Mouse (Mus musculus) midbrain, embryonic 14.5 days (tissue): Measurements from ENCODE around the gene Fcer1g. TPM values are rescaled to one million over a fixed set of nuclear protein-coding genes. Genes with fewer than 3 reads are reported as not detected.

Experiments
- ATAC-seq: fragments of 200-750 bp; cut with Nextera tagmentation; 2 replicates; pipeline ENCODE4 v1.8.0; 2017; ENCODE audit warnings: moderate number of reproducible peaks, moderate library complexity; ENCODE audit not compliant: low FRiP score, low TSS enrichment
- DNase-seq: peaks from one replicate; pipeline ENCODE4 v3.0.0-alpha.2; 2015
- H3K27ac ChIP-seq: fragments of 300-500 bp; sonication (generic); replicated peaks from 2 replicates; pipeline ENCODE4 v1.5.1; 2014; ENCODE audit warnings: mild to moderate bottlenecking, low read depth, low read length, moderate library complexity
- H3K27me3 ChIP-seq: fragments of 300-500 bp; sonication (generic); 2 replicates; pipeline ENCODE4 v1.6.1; 2014; ENCODE audit warnings: low read length, control low read depth, mixed read lengths; ENCODE audit not compliant: control insufficient read depth, insufficient read depth
- H3K36me3 ChIP-seq: fragments of 300-500 bp; sonication (generic); 2 replicates; pipeline ENCODE4 v1.6.1; 2014; ENCODE audit warnings: low read length, control low read depth; ENCODE audit not compliant: control insufficient read depth, insufficient read depth
- H3K4me1 ChIP-seq: fragments of 300-500 bp; sonication (generic); 2 replicates; pipeline ENCODE4 v1.6.1; 2014; ENCODE audit warnings: mild to moderate bottlenecking, antibody characterized with exemption, low read length, control low read depth; ENCODE audit not compliant: control insufficient read depth, insufficient read depth
- H3K4me2 ChIP-seq: fragments of 300-500 bp; sonication (generic); 2 replicates; pipeline ENCODE4 v1.6.1; 2014; ENCODE audit warnings: mild to moderate bottlenecking, low read length, moderate library complexity
- H3K4me3 ChIP-seq: fragments of 300-500 bp; sonication (generic); replicated peaks from 2 replicates; pipeline ENCODE4 v1.5.1; 2014; ENCODE audit warnings: low read depth, low read length
- H3K9ac ChIP-seq: fragments of 300-500 bp; sonication (generic); replicated peaks from 2 replicates; pipeline ENCODE4 v1.6.1; 2014; ENCODE audit warnings: mild to moderate bottlenecking, low read length, moderate library complexity
- H3K9me3 ChIP-seq: fragments of 300-500 bp; sonication (generic); 2 replicates; pipeline ENCODE4 v1.6.1; 2016; ENCODE audit warnings: low read length, control low read depth, mixed read lengths; ENCODE audit not compliant: control insufficient read depth
- WGBS: fragments of 180-500 bp; shearing (Covaris S2); extraction: QIAGEN DNeasy Blood & Tissue Kit; methylation state at CpG from one replicate; pipeline ENCODE4 v1.1.7; 2014; 5-methylcytosine and 5-hydroxymethylcytosine counted together
- polyA plus RNA-seq: library from polyadenylated mRNA; unstranded; fragments of >200 nt; fragmentation: Nextera tagmentation; extraction: Ambion mirVana; gene quantifications from 2 replicates; pipeline ENCODE4 v1.2.1, GENCODE M21; 2014

The Fcer1g gene
- polyA plus RNA-seq, 1 experiment from 2014 or later, result 28.4 TPM

- DNase-seq (peak; percentile 3), ATAC-seq (no peak)
- H3K36me3 ChIP-seq, result no peaks in the 10 kb centered on the region
- peak overlapping the region; percentile 97; the same call in 1 of the 2 replicates for H3K4me2 ChIP-seq
- H3K9me3 ChIP-seq, result no peaks in the 10 kb centered on the region
- peaks cover 46% of the 10 kb centered on the region for H3K4me1 ChIP-seq
- no peak overlapping the region for H3K27ac ChIP-seq
- H3K9ac ChIP-seq, result no peak overlapping the region
- 37% methylated on average over 10 of the region's 10 CpGs for WGBS
- H3K27me3 ChIP-seq, result peaks cover 16% of the 10 kb centered on the region
- no peak overlapping the region for H3K4me3 ChIP-seq
Measured at GRCm38 (mm10) chr1:171192283-171192682, 41.9 kb downstream of the Fcer1g start.

GRCm38 (mm10) chr1:171190832-171191231 lies 43.3 kb downstream of the Fcer1g start:
- peaks cover 41% of the 10 kb centered on the region for H3K4me1 ChIP-seq
- ATAC-seq, result no peak

GRCm38 (mm10) chr1:171189476-171190114 lies 44.6 kb downstream of the Fcer1g start:
- Histone ChIP-seq H3K4me1 (peaks cover 33% of the 10 kb centered on the region), H3K4me2 (peak overlapping the region; percentile 5; the same call in 1 of the 2 replicates), H3K9ac (no peak overlapping the region), H3K27ac (peak overlapping the region; percentile 46; the same call in 1 of the 2 replicates), H3K36me3 (no peaks in the 10 kb centered on the region), H3K27me3 (no peaks in the 10 kb centered on the region; the same call in none of the 2 replicates), H3K9me3 (no peaks in the 10 kb centered on the region), H3K4me3 (no peak overlapping the region)
- DNase-seq (peak; percentile 25), ATAC-seq (no peak)
- 28% methylated on average over 14 of the region's 14 CpGs for WGBS

More at GRCm38 (mm10) chr1:171190832-171191231, 43.3 kb downstream of the Fcer1g start:
- H3K9ac ChIP-seq, result no peak overlapping the region
- no peaks in the 10 kb centered on the region for H3K9me3 ChIP-seq
- H3K4me2 ChIP-seq, result no peak overlapping the region
- no peak overlapping the region for H3K27ac ChIP-seq
- no peak overlapping the region for H3K4me3 ChIP-seq
- no peaks in the 10 kb centered on the region for H3K36me3 ChIP-seq
- peaks cover 7% of the 10 kb centered on the region for H3K27me3 ChIP-seq
- no peak for DNase-seq
- WGBS, result 94% methylated on average over 9 of the region's 9 CpGs

DNA sequence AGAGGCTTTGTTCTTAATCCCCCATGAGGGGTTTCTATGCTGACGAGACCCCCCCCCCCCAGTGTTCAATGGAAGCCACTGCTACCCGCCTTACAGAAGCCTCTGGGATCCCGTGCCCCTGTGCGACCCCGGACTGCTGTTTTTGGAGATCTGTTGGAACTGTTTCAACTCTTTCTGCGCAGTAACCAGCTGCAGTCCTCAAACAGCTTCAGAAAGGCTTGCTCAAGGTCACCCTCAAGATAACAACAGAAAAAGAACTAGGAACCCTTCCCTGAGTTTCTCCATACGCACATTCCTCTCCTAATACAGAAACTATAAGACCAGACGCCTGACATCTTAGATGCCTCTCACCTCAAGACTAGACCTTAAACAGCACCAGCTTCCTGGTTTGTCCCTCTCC lies 45.1 kb downstream of the Fcer1g start:
- Histone ChIP-seq H3K27me3 (no peaks in the 10 kb centered on the region; the same call in none of the 2 replicates), H3K27ac (0 out of 2 replicates have a peak overlapping the region, but pooled peaks have one; percentile 46), H3K4me1 (peaks cover 27% of the 10 kb centered on the region), H3K9me3 (no peaks in the 10 kb centered on the region), H3K4me2 (no peak overlapping the region), H3K36me3 (no peaks in the 10 kb centered on the region), H3K4me3 (no peak overlapping the region), H3K9ac (no peak overlapping the region)
- ATAC-seq, result no peak
- peak; percentile 37 for DNase-seq
- 5% methylated on average over 8 of the region's 8 CpGs for WGBS

DNA sequence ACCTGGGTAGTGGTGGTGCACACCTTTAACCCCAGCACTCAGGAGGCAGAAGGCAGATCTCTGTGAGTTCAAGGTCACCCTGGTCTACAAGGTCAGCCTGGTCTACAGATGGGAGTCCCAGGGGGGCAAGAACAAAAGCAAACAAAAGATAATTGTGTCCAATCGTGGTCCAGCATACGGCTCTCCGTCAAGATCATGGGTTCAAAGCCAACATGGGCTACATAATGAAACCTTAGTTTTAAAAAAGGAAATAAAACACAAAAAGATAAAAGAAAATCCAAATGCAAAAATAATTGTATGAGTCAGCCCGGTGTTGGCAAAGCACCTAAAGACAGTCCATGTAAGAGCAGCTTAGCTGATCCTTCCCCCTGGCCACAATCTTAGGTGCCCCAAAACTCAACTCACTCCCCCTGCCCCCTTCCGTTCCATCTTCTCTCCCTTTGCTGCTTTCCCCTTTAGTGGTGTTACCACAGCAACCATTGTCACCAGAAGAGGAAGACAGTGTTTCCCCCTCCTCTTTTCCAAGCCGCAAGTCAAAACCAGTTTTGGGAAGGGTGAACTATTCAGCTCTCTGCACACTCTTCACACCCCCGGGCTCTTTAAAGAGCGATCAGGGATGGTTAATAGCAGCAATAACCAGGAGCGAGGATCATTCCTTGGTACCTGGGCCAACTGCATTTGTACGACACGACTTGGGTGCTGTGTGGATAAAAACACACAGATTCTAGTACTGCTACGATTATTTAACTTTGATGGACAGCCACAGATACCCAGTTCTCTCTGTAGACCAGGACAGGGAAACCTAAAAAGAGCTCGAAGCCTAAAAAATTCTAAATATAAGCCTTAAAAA lies 46.1 kb downstream of the Fcer1g start:
- H3K36me3 ChIP-seq, result no peaks in the 10 kb centered on the region
- no peaks in the 10 kb centered on the region for H3K9me3 ChIP-seq
- no peak overlapping the region for H3K4me3 ChIP-seq
- no peaks in the 10 kb centered on the region; the same call in 1 of the 2 replicates for H3K27me3 ChIP-seq
- H3K9ac ChIP-seq, result no peak overlapping the region
- peaks cover 18% of the 10 kb centered on the region for H3K4me1 ChIP-seq
- ATAC-seq (no peak), DNase-seq (peak; percentile 38)
- 12% methylated on average over 13 of the region's 13 CpGs for WGBS
- no peak overlapping the region for H3K27ac ChIP-seq
- H3K4me2 ChIP-seq, result no peak overlapping the region

GRCm38 (mm10) chr1:171185655-171186054 lies 48.5 kb downstream of the Fcer1g start:
- ATAC-seq, result no peak
- Histone ChIP-seq H3K27me3 (no peaks in the 10 kb centered on the region), H3K4me1 (peaks cover 9% of the 10 kb centered on the region; the same call in 1 of the 2 replicates), H3K4me2 (no peak overlapping the region), H3K9me3 (no peaks in the 10 kb centered on the region), H3K4me3 (no peak overlapping the region), H3K27ac (no peak overlapping the region), H3K9ac (no peak overlapping the region), H3K36me3 (no peaks in the 10 kb centered on the region)
- 81% methylated on average over 8 of the region's 8 CpGs for WGBS
- DNase-seq, result no peak

DNA sequence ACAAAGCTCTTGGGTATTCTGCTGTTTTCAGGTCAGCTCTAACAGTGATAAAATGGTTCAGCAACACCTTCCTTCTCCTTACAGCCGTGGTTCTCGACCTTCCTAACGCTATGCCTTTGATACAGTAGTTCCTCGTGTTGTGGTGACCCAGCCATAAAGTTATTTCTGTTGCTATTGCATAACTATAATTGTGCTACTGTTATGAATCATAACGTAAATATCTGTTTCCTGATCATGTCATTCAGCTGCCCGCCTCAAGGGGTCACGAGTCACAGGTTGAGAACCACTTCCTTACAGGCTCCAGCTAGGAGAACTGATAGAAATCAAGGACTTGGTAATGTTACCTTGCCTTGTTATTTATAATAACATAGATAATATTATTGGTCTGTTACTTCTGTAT lies 49.9 kb downstream of the Fcer1g start:
- H3K4me2 ChIP-seq, result no peak overlapping the region
- H3K36me3 ChIP-seq, result no peaks in the 10 kb centered on the region
- ATAC-seq (no peak), DNase-seq (no peak)
- H3K9ac ChIP-seq, result no peak overlapping the region
- 90% methylated on average over 7 of the region's 7 CpGs for WGBS
- H3K4me1 ChIP-seq, result peaks cover 7% of the 10 kb centered on the region; the same call in 1 of the 2 replicates
- H3K27ac ChIP-seq, result no peak overlapping the region
- no peaks in the 10 kb centered on the region for H3K9me3 ChIP-seq
- H3K4me3 ChIP-seq, result no peak overlapping the region
- H3K27me3 ChIP-seq, result no peaks in the 10 kb centered on the region

GRCm38 (mm10) chr1:171183620-171184019 lies 50.5 kb downstream of the Fcer1g start:
- H3K27ac ChIP-seq, result no peak overlapping the region
- WGBS, result 82% methylated on average over 3 of the region's 3 CpGs
- ATAC-seq, result no peak

More at GRCm38 (mm10) chr1:171183620-171184019, 50.5 kb downstream of the Fcer1g start:
- Histone ChIP-seq H3K4me2 (no peak overlapping the region), H3K36me3 (no peaks in the 10 kb centered on the region), H3K4me1 (no peaks in the 10 kb centered on the region), H3K9ac (no peak overlapping the region), H3K4me3 (no peak overlapping the region), H3K9me3 (no peaks in the 10 kb centered on the region), H3K27me3 (no peaks in the 10 kb centered on the region)
- DNase-seq, result no peak
